Mouse (Mus musculus) cerebellum, adult 2 months (tissue): ENCODE measurements at regions not wholly inside any gene's neighbourhood (a gene's known extent, or its start where the extent isn't known, plus 50 kb on each side); places are given as distances from the start of the nearest gene placed in this dataset.

ENCODE experiments used
- CTCF ChIP-seq: fragments of 200-500 bp; IDR thresholded peaks from 2 replicates; pipeline ENCODE4 v1.5.1; 2011; ENCODE audit warnings: low read depth, mild to moderate bottlenecking, control low read depth, low read length, moderate library complexity, borderline replicate concordance; ENCODE audit not compliant: insufficient read depth
- POLR2A ChIP-seq: fragments of 200-500 bp; IDR thresholded peaks from 2 replicates; pipeline ENCODE4 v1.6.1; 2011; ENCODE audit warnings: low read length, control low read depth, borderline replicate concordance; ENCODE audit not compliant: insufficient read depth

DNA sequence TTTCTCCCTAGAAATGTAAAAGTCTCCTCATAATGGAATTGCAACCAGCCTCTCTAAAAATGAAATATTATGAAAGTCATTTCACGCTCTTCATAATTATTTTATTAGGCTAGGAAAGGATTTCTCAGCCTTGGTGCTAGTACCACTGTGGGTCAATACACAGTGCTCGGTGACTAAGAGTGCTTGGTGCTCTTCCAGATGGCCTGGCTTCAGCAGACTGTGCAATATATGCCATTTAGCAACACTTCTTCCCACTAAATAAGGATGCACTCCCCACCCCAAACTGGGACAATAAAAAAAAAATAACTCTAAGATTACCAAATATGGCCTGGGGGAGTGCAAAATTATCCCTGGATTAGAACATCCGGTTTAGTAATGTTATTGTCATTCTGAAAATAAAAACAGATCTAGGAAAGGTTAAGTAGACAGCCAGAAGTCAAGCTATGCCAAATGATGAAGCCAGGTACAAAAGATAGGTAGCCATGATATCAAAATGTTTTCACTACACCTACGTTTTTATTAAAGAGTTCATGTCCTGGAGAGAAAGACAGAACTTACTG, 2333.4 kb upstream of the Gm7489 start:
- TF ChIP-seq CTCF = no peak
- no peak for TF ChIP-seq POLR2A
